Mouse (Mus musculus): ENCODE results near the gene Tmem231. TPM values are rescaled to one million over a fixed set of nuclear protein-coding genes. Genes with fewer than 3 reads are reported as not detected.
"Not testable (repeated sequence)": the region's sequence is repeated elsewhere in the genome, so short reads cannot be mapped to it uniquely, and the experiment has no call there.

Gene Tmem231
- total RNA-seq, 2 experiments from 2014 or later = 2.0 to 2.4 TPM

- DNase-seq = no peak
These were observed 17.2 kb upstream of the Tmem231 start for GRCm38 (mm10) chr8:111950846-111951245.

DNA sequence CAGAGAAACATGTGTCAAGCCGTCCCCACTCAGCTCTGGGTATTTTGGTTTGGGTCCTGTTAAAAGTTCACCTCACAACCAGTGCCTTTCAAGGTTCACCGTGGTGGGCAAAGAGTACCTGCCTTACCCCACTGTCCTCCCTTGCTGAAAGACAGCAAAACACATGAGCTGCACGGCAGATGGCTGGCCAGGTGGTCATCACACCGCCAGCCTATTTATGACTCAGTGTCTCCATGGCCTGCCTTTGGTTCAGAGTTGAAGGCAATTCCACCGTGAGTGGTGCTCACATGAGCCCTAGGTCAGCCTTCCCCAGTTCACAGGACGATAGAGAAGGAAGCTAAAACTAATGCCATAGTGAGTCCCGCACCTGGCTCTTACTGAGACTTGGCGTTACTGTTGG lies 14.3 kb upstream of the Tmem231 start:
- no peak for DNase-seq

- no peak for DNase-seq
These were observed 13.5 kb upstream of the Tmem231 start for GRCm38 (mm10) chr8:111947144-111947543.

- DNase-seq = no peak
These were observed 9.9 kb upstream of the Tmem231 start for GRCm38 (mm10) chr8:111943544-111943943.

DNA sequence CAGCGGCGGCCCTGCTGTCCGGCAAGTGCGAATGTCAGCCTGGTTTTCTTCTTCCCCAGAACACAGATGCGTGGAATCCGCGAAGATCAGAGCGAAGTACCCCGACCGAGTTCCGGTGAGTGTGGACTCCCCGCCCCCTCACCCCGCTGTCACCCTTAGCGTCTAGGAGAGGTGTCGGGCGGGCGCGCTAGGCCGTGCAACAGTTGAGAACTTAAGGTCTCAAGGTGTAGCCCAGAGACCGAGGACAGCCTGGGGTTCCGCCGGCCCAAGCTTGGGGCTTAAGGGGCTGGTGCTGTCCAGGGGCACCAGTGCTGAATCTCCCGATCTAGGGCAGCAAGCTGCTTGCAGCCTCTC lies 7.4 kb upstream of the Tmem231 start:
- peak in 1 of 2 experiments; percentile 34 for DNase-seq

- peak; percentile 98 to 99 for DNase-seq
These were observed 6.8 kb upstream of the Tmem231 start, which contains the start of gene Gabarapl2 for GRCm38 (mm10) chr8:111940171-111941100. TSS of gene Gabarapl2 (plus strand) at chr8:111940703.

GRCm38 (mm10) chr8:111939516-111940142 lies 5.9 kb upstream of the Tmem231 start:
- DNase-seq = peak; percentile 52 to 58

- not testable (repeated sequence) for DNase-seq
These were observed 4.7 kb upstream of the Tmem231 start for GRCm38 (mm10) chr8:111938076-111938985.

GRCm38 (mm10) chr8:111937184-111937583 lies 3.5 kb upstream of the Tmem231 start:
- DNase-seq = no peak

DNA sequence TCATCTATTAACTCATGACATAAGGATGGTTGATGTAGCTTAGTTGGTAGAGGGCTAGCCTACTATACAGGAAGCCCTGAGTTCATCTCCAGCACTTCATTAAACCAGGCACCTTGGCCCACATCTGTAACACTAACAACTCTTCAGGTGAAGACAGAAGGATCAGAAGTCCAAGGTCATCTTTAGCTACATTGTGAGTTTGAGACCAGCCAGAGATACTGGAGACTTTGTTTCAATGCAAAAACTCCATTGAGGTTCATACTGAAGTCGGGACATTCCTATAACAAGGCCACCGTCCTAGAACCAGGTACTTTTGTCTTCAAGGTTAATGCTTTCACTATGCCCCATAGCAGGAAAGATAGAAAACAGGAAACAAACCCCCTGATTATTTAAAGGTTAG lies 520 bp upstream of the Tmem231 start:
- no peak for DNase-seq

GRCm38 (mm10) chr8:111932580-111933336 lies 923 bp downstream of the Tmem231 start:
- DNase-seq = peak; percentile 76 to 83

DNA sequence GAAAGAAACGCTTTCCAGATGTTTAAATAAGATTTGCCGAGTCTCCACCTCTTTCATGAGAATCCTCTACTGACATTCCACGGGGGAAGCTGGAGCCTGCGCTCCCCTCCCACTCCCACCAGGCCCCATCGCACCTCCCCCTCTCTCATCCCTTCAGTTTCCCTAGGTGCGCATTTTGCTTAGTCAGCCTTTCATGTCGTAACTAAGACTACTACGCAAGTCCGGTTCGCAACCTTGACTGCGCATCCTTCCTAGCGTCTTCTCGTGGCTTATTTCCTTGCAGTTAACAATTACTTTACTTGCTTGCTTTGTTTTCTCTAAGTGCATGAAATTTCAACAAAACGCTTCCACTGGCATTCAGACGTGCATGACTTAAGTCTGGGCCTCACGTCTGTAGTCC lies 2.0 kb downstream of the Tmem231 start:
- no peak for DNase-seq

- no peak for DNase-seq
These were observed 3.9 kb downstream of the Tmem231 start for GRCm38 (mm10) chr8:111929648-111930344.

DNA sequence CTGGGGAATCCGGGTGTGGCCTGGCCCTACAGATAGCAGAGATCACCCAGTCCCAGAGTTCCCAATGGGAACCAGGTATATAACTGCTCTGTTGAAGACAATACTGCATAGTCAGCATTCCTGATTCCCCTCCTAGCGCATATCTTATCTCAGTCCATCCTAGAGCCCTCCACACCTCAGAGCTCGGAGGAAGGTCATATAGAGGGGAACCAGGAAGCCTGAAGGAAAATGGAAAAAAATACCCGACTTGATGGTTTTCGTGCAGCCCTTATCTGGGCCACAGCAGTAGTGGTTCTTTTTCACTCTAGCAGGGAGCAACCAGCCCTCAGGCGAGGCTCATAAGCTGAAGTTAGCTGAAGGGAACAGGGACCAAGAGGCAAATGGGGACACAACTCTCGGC lies 8.7 kb downstream of the Tmem231 start:
- no peak for DNase-seq

- peak; percentile 59 to 66 for DNase-seq
These were observed 10.3 kb downstream of the Tmem231 start for GRCm38 (mm10) chr8:111923383-111923804.

- DNase-seq = no peak
These were observed 12.7 kb downstream of the Tmem231 start for GRCm38 (mm10) chr8:111920971-111921370.

GRCm38 (mm10) chr8:111919663-111920062 lies 14.0 kb downstream of the Tmem231 start:
- DNase-seq = no peak

- DNase-seq = no peak
These were observed 20.7 kb downstream of the Tmem231 start for GRCm38 (mm10) chr8:111912860-111913432.

- DNase-seq = no peak
These were observed 22.1 kb downstream of the Tmem231 start for GRCm38 (mm10) chr8:111911572-111911971.

All from heart, adult 18-20 months (tissue).